Mouse (Mus musculus): ENCODE measurements around the gene Ttll5.

GRCm38 (mm10) chr12:85850661-85851060, 26.2 kb downstream of the Ttll5 start:
- TF ChIP-seq CTCF (IDR thresholded peaks at IDR 0.05; ENCODE audit: borderline replicate concordance, extremely low read depth, insufficient read depth, insufficient read length) (no peak), POLR2A (IDR thresholded peaks at IDR 0.05; ENCODE audit: borderline replicate concordance, extremely low read depth, insufficient read depth, insufficient read length, poor library complexity, severe bottlenecking) (no peak)

Data from brain, embryonic 14.5 days (tissue).